In genomic region chr9:97956407-97957106, GRCm38 (mm10) we compare ENCODE assay signal across 11 mouse cellular contexts.
DNase-seq lines count a peak whose midpoint lies in the region; ATAC-seq lines count a peak whose summit lies in the region.
"Had no signal": no experiment of that assay in that cellular context is flagged by ENCODE, and none has a peak within 500 bp of the region (broad histone marks: within the 10 kb centered on the region; RNA-seq: fewer than 3 reads in every experiment).

No protein-coding gene starts in this region.

- ATAC-seq in midbrain, embryonic 16.5 days: 0 out of 2 replicates have a peak, but pooled peaks have one; percentile 39
- no peak for ATAC-seq in midbrain, embryonic 11.5 days (ENCODE audit: low FRiP score)

- H3K4me1 ChIP-seq in midbrain, embryonic 16.5 days (ENCODE audit: control insufficient read depth, insufficient read depth, low read length): no peaks in the 10 kb centered on the region
- H3K4me1 ChIP-seq in midbrain, embryonic 11.5 days (ENCODE audit: control insufficient read depth, insufficient read depth, low read length): no peaks in the 10 kb centered on the region
- H3K4me1 ChIP-seq: kidney, embryonic 15.5 days had no signal

- no peak overlapping the region for H3K9ac ChIP-seq in midbrain, embryonic 16.5 days (ENCODE audit: low read depth, low read length)
- no peak overlapping the region for H3K9ac ChIP-seq in midbrain, embryonic 11.5 days (ENCODE audit: low read length)
- H3K9ac ChIP-seq: kidney, embryonic 15.5 days had no signal

- H3K27me3 ChIP-seq in midbrain, embryonic 16.5 days (ENCODE audit: control insufficient read depth, insufficient read depth, low read depth, low read length): no peaks in the 10 kb centered on the region
- no peaks in the 10 kb centered on the region for H3K27me3 ChIP-seq in midbrain, embryonic 11.5 days (ENCODE audit: control insufficient read depth, insufficient read depth, low read length)
- H3K27me3 ChIP-seq: kidney, embryonic 15.5 days had no signal

- no peak overlapping the region for H3K4me2 ChIP-seq in midbrain, embryonic 16.5 days (ENCODE audit: low read length)
- no peak overlapping the region for H3K4me2 ChIP-seq in midbrain, embryonic 11.5 days
- H3K4me2 ChIP-seq: kidney, embryonic 15.5 days had no signal

- H3K27ac ChIP-seq in midbrain, embryonic 16.5 days (ENCODE audit: low read length): no peak overlapping the region
- no peak overlapping the region for H3K27ac ChIP-seq in midbrain, embryonic 11.5 days (ENCODE audit: low read depth, low read length)
- H3K27ac ChIP-seq: kidney, embryonic 15.5 days had no signal

- no peaks in the 10 kb centered on the region for H3K36me3 ChIP-seq in midbrain, embryonic 16.5 days (ENCODE audit: control insufficient read depth, insufficient read depth, low read length)
- no peaks in the 10 kb centered on the region for H3K36me3 ChIP-seq in midbrain, embryonic 11.5 days (ENCODE audit: control insufficient read depth, insufficient read depth, low read length)
- H3K36me3 ChIP-seq: kidney, embryonic 15.5 days had no signal

- peak; percentile 79 for DNase-seq in heart, adult 11 months
- DNase-seq in heart, postnatal 4 days: no peak
- no peak for DNase-seq in midbrain, embryonic 11.5 days (ENCODE audit: low spot score, missing footprints)
- DNase-seq in cerebellum, adult 8-10 months: peak; percentile 66
- DNase-seq in retina, postnatal 1 day: peak; percentile 12
- DNase-seq in thymus, postnatal 36 days: no peak
- DNase-seq in neural tube, embryonic 10.5 days (ENCODE audit: extremely low spot score, low spot score): no peak
- DNase-seq: gastrocnemius, postnatal 14 days; lung, adult 2 months had no signal

- WGBS in midbrain, embryonic 16.5 days: 73% methylated on average over 4 of the region's 4 CpGs
- WGBS in midbrain, embryonic 11.5 days: 93% methylated on average over 4 of the region's 4 CpGs

- H3K9me3 ChIP-seq in midbrain, embryonic 16.5 days (replicated peaks; ENCODE audit: control insufficient read depth, low read length, poor library complexity, severe bottlenecking): no peaks in the 10 kb centered on the region
- H3K9me3 ChIP-seq in midbrain, embryonic 11.5 days (ENCODE audit: control insufficient read depth, low read length): no peaks in the 10 kb centered on the region
- H3K9me3 ChIP-seq: kidney, embryonic 15.5 days had no signal

- H3K4me3 ChIP-seq in midbrain, embryonic 16.5 days (ENCODE audit: low read depth, low read length): no peak overlapping the region
- H3K4me3 ChIP-seq in midbrain, embryonic 11.5 days (ENCODE audit: low read depth, low read length): no peak overlapping the region
- H3K4me3 ChIP-seq: kidney, embryonic 15.5 days had no signal

Comparison
In these comparisons a context has a peak if more than half of its experiments do, and no peak if none do; other contexts are left out.
1. DNase-seq: peak in heart, adult 11 months (single experiment), cerebellum, adult 8-10 months (single experiment) and retina, postnatal 1 day (single experiment); none in heart, postnatal 4 days (single experiment), midbrain, embryonic 11.5 days (single experiment), thymus, postnatal 36 days (0 of 2) and neural tube, embryonic 10.5 days (single experiment).